Mouse (Mus musculus): ENCODE results near the gene Tmem200a.

- TF ChIP-seq CTCF (IDR thresholded peaks at IDR 0.05; ENCODE audit: insufficient read depth, low read depth, low read length) (no peak), POLR2A (IDR thresholded peaks at IDR 0.05; ENCODE audit: insufficient read depth, low read depth, low read length) (no peak)
Observed at GRCm38 (mm10) chr10:26018740-26019139, 60.1 kb downstream of the Tmem200a start.
